Mouse (Mus musculus) G1E (cell line): ENCODE data around the gene Kif19a.

Experiments used
- CTCF ChIP-seq: IDR thresholded peaks from 2 replicates; pipeline ENCODE4 v1.5.1; 2012; ENCODE audit warnings: low read depth, low read length, inconsistent platforms, mixed read lengths
- GATA1 ChIP-seq: IDR thresholded peaks from 2 replicates; pipeline ENCODE4 v1.6.1; 2012; ENCODE audit warnings: borderline replicate concordance, low read length, inconsistent platforms, mixed read lengths

DNA sequence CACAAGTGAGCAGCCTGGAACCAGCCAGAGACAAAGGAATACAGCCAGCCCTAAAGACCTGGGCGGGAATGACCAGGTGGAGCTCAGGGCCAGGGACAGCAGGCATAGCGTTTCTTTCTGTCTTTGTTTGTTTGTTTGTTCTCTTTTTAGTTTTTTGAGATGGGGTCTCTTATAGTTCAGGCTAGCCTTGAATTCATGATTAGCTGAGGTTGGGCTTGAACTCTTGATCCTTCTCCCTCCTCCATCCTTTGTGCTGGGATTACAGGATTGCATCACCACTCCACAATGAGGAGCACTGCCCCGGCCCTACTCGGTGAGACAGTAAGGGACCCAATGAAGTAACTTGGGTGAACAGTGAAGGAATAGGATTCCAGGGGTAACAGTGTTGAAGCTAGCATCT is 29.5 kb downstream of the Kif19a start:
- TF ChIP-seq CTCF (no peak), GATA1 (no peak)
